Mouse (Mus musculus): ENCODE measurements around the gene Ptpn18.

DNA sequence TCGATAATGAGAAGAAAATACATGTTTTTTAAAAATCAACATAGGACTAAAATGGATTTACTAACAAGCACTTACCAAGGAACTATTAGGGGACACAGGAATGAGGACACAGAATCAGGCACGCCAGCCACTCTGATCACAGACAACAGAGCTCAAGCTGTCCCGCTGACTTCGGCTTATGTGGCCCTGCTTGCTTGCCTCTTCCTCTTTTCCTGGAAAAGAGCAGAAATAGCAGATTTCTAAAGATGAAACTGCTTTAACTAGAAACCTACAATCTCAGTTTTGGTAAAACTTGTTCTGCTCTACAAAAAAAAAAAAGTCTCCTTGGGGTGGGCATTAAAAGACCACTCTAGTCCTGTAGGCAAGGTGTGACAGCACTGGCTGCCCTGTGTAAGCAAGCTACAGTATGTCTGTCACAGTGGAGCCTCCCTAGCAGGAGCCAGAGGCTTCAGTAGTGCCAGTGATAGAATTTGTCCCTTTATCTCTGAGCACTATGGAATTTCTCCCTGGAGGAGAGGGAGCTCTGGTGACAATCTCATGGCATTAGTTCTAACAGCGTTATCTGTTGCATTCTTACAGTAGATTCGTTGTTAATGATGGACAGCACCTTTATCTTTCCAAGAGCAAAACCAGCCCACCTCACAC, 62.8 kb downstream of the Ptpn18 start:
- TF ChIP-seq TAL1 (IDR thresholded peaks at IDR 0.05; ENCODE audit: low read length): no peak
- no peak for TF ChIP-seq GATA1 (IDR thresholded peaks at IDR 0.05; ENCODE audit: low read length)

Measured in erythroblast, embryonic 14.5 days (primary cell).